Mouse (Mus musculus) heart, adult 2 months (tissue): ENCODE results near the gene Tspan14. TPM values are rescaled to one million over a fixed set of nuclear protein-coding genes. Genes with fewer than 3 reads are reported as not detected.
A peak's percentile ranks its signal among the peaks of the same experiment; 100 is the strongest.

Source experiments
- DNase-seq, 2 experiments: peaks; one replicate each; pipeline ENCODE4 v3.0.0; 2021
- H3K27ac ChIP-seq: fragments of 200-600 bp; 2 replicates; pipeline ENCODE4 v1.8.1; 2022
- H3K27me3 ChIP-seq: fragments of 200-500 bp; 2 replicates; pipeline ENCODE4 v1.6.1; 2012; ENCODE audit warnings: mild to moderate bottlenecking, low read length, inconsistent platforms, mixed read lengths; ENCODE audit not compliant: control insufficient read depth, insufficient read depth
- H3K36me3 ChIP-seq: fragments of 200-500 bp; 2 replicates; pipeline ENCODE4 v1.6.1; 2012; ENCODE audit warnings: low read length, inconsistent platforms; ENCODE audit not compliant: control insufficient read depth, insufficient read depth
- H3K4me1 ChIP-seq: fragments of 200-500 bp; 2 replicates; pipeline ENCODE4 v1.6.1; 2011; ENCODE audit warnings: low read length; ENCODE audit not compliant: control insufficient read depth, insufficient read depth
- H3K4me3 ChIP-seq: fragments of 200-600 bp; 2 replicates; pipeline ENCODE4 v1.8.1; 2022
- H3K79me2 ChIP-seq: fragments of 200-500 bp; replicated peaks from 2 replicates; pipeline ENCODE4 v1.6.1; 2012; ENCODE audit warnings: mild to moderate bottlenecking, inconsistent platforms, low read length, moderate library complexity, mixed read lengths; ENCODE audit not compliant: control insufficient read depth, insufficient read depth
- H3K9ac ChIP-seq: fragments of 200-500 bp; 2 replicates; pipeline ENCODE4 v1.6.1; 2012; ENCODE audit warnings: low read depth, mild to moderate bottlenecking, control low read depth, inconsistent platforms, low read length, mixed read lengths
- CTCF ChIP-seq: fragments of 200-600 bp; IDR thresholded peaks from 2 replicates; pipeline ENCODE4 v1.8.1; 2022; ENCODE audit warnings: antibody characterized with exemption, mild to moderate bottlenecking, moderate library complexity
- EP300 ChIP-seq: fragments of 200-500 bp; IDR thresholded peaks from 2 replicates; pipeline ENCODE4 v1.6.1; 2011; ENCODE audit warnings: low read depth, low read length, control low read depth; ENCODE audit not compliant: insufficient read depth
- POLR2A ChIP-seq: fragments of 200-500 bp; IDR thresholded peaks from 2 replicates; pipeline ENCODE4 v1.6.1; 2011; ENCODE audit warnings: mild to moderate bottlenecking, low read depth, low read length, control low read depth; ENCODE audit not compliant: insufficient read depth
- WGBS: fragments of 180-500 bp; shearing (Covaris S2); methylation state at CpG from one replicate; pipeline ENCODE4 v1.1.7; 2018; 5-methylcytosine and 5-hydroxymethylcytosine counted together
- intact Hi-C: fragments of 180-260 bp; cut with DNase I; formaldehyde crosslinking; loops from one replicate; pipeline ENCODE4 v1.15.1; 2025
- polyA plus RNA-seq: library from polyadenylated mRNA; depleted of rRNA; stranded (reverse); fragments of >200 nt; gene quantifications from 2 replicates; pipeline ENCODE4 v1.2.3, GENCODE M21; 2012
- total RNA-seq, 2 experiments: library from RNA; stranded (reverse); gene quantifications; 2 replicates each; pipeline ENCODE4 v1.2.3; 2021

The Tspan14 gene
- total and polyA plus RNA-seq, 3 experiments: 11.8 to 25.7 (median 18.6) TPM

DNA sequence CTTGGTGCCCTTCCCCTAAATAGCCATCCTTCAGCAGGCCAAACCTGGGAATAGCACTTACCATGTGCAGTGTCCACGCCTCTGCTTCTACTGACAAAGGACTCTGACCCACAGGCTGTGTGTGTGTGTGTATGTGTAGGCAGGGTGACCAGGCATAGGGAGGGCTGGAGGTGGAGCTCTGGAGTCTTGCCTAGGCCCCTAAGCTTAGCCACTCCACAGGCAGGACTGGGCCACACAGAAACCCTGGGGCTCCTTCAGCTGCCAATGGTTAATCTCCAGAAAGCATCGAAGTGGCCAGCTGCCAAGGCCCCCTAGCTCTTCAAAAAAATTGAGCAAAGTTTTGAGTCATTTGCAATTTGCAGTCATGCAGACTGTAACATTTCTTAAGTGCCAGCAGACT lies 41.5 kb upstream of the Tspan14 start:
- H3K27ac ChIP-seq: no peak overlapping the region

DNA sequence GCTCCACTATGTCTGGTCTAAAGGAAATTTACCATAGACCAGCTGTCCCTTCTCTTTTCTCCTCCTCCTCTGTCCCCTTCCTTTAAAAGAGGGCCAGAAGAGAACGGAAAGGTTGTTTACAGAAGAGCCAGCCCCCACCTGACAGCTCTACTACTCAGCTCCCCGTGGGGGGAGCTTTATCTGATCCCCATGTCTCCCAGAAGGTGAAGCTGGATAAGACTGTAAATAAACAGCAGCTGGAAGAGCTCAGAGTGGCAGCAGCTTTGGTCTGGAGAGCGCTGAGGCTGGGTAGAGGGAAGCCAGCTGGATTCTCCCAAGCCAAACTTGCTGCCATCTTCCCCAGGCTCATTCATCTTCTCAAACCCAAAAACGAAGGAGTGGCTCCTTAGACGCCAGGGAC lies 41.0 kb upstream of the Tspan14 start:
- DNase-seq: no peak
- no peak overlapping the region for H3K27ac ChIP-seq
- no peaks in the 10 kb centered on the region for H3K4me1 ChIP-seq
- H3K79me2 ChIP-seq: no peaks in the 10 kb centered on the region
- no peak overlapping the region for H3K4me3 ChIP-seq
- no peaks in the 10 kb centered on the region for H3K36me3 ChIP-seq
- H3K9ac ChIP-seq: no peak overlapping the region
- intact Hi-C loops: no loop called here
- no peaks in the 10 kb centered on the region for H3K27me3 ChIP-seq
- no peak for TF ChIP-seq CTCF
- no peak for TF ChIP-seq POLR2A
- TF ChIP-seq EP300: no peak
- 44% methylated on average over 5 of the region's 5 CpGs for WGBS

More for the DNA sequence above, 41.5 kb upstream of the Tspan14 start:
- Histone ChIP-seq H3K79me2 (no peaks in the 10 kb centered on the region), H3K9ac (no peak overlapping the region), H3K27me3 (no peaks in the 10 kb centered on the region), H3K4me3 (no peak overlapping the region), H3K36me3 (no peaks in the 10 kb centered on the region), H3K4me1 (no peaks in the 10 kb centered on the region)
- WGBS: 64% methylated on average over 2 of the region's 2 CpGs
- DNase-seq: no peak
- no peak for TF ChIP-seq POLR2A
- TF ChIP-seq CTCF: no peak
- no peak for TF ChIP-seq EP300
- intact Hi-C loops: no loop called here

DNA sequence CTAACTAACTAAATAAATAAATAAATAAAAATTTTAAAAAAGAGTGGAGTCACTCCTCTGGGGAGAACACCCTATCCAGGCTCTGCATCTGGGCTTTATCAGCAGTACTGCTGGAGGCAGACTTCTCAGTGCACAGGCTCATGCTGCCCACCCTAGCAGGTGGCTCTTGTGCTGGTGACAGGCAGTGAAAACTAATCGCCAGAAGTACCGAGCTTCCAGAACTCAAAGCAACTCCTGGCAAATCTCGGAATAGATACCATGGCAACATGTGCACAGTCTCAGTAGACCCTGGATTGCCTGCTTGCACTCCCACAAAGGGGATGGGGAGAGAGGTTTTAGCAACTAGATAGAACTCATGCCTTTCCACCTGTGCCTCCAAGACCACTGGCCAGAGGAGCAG lies 40.3 kb upstream of the Tspan14 start:
- H3K4me3 ChIP-seq: no peak overlapping the region
- WGBS: 69% methylated on average over 3 of the region's 3 CpGs
- H3K9ac ChIP-seq: no peak overlapping the region
- no peak for TF ChIP-seq POLR2A
- no peak for TF ChIP-seq CTCF
- no peak for TF ChIP-seq EP300
- no peak overlapping the region for H3K27ac ChIP-seq
- H3K4me1 ChIP-seq: no peaks in the 10 kb centered on the region
- no peaks in the 10 kb centered on the region for H3K27me3 ChIP-seq
- intact Hi-C loops: no loop called here
- DNase-seq: no peak
- no peaks in the 10 kb centered on the region for H3K79me2 ChIP-seq
- no peaks in the 10 kb centered on the region for H3K36me3 ChIP-seq

DNA sequence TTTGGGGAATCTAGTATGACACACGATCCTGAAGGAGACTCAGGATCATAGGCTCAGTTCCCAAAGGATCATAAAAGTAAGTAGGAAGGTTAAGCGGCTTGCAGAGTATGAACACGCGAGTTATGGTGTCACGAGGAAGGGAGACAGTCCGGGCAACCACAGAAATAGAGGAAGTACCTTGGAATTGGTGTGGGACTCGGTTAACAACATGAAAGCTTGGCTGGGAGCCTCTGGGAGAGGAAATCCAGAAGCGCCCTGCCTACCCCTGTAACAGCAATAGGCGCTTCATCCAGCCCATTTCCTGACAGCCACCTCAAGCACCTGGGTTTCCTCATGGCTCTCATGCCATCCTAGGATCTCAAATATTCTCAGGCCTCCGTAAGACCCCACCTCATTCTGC lies 39.7 kb upstream of the Tspan14 start:
- Histone ChIP-seq H3K79me2 (no peaks in the 10 kb centered on the region), H3K27ac (no peak overlapping the region), H3K4me3 (no peak overlapping the region), H3K9ac (no peak overlapping the region), H3K36me3 (no peaks in the 10 kb centered on the region), H3K4me1 (no peaks in the 10 kb centered on the region), H3K27me3 (no peaks in the 10 kb centered on the region)
- 86% methylated on average over 10 of the region's 10 CpGs for WGBS
- intact Hi-C loops: no loop called here
- TF ChIP-seq POLR2A (no peak), EP300 (no peak), CTCF (no peak)
- no peak for DNase-seq

DNA sequence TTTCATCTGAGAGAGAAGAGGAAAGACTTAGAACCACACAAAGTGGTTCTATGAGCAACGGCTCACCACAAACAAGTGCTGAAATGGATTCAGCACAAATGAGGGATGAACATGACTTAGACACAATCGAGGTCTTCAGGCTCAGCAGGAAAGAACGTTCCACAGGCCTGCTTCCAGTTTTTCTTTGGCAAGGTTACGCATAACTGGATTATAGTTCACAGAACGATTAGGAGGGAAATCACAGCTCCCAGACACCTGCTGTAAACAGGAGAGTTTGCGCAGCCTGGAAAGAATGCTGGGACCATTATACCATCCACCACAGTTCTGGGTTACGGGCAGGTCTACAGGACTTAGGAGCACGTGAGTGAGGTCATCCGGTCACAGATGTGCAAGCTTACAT lies 39.1 kb upstream of the Tspan14 start:
- Histone ChIP-seq H3K9ac (no peak overlapping the region), H3K36me3 (no peaks in the 10 kb centered on the region), H3K79me2 (no peaks in the 10 kb centered on the region), H3K4me1 (no peaks in the 10 kb centered on the region), H3K27ac (no peak overlapping the region), H3K4me3 (no peak overlapping the region), H3K27me3 (no peaks in the 10 kb centered on the region)
- intact Hi-C loops: no loop called here
- TF ChIP-seq EP300 (no peak), CTCF (no peak), POLR2A (no peak)
- 78% methylated on average over 9 of the region's 9 CpGs for WGBS
- DNase-seq: no peak

DNA sequence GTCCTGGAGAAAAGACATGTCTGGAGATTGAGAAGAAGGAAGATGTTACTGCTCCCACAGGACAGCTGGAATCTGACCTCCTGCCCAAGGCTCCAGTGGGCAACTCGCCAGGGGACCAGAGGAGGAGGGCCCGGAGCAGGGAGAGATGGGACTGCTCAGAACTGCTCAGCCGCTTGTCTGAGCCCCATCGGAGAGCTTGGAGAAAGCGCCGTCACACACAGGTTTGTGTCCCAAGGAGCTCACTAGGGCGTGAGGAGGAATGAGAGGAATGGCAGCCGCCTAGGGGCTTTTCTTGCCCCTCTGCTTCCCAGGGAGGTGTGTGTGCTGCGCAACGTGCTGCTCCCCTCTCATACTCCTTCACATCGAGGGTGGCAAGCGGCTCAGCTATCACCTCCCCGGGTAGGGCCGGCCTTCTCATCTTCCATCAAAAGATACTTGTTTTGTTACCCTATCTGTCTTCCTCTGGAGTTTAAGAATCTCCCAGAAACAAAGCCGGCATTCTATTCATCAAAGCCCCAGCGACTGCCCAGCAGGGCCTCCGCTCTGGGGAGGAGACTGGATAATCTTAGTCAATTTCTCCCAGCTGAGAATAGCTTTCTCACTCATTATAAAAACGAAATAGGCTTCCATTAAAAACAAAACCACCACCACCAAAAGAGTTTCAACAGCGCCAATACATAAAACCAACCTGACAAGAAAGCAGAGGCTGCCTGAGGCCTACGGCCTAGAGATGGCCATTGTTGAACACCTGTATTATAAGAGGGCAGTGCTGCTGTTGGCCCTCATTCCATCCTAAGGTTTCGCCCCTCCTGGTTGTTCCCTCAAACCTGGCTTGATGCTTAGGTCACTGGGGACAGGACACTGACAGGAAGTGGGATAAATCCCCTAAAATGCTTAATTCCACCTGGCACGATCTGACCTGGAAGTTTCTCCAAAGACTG lies 37.9 kb upstream of the Tspan14 start:
- WGBS: 48% methylated on average over 22 of the region's 22 CpGs
- DNase-seq: peak; percentile 14 to 47
- Histone ChIP-seq H3K4me1 (no peaks in the 10 kb centered on the region), H3K27me3 (no peaks in the 10 kb centered on the region), H3K79me2 (no peaks in the 10 kb centered on the region), H3K36me3 (no peaks in the 10 kb centered on the region), H3K4me3 (no peak overlapping the region), H3K27ac (no peak overlapping the region), H3K9ac (no peak overlapping the region)
- TF ChIP-seq CTCF (no peak), EP300 (no peak), POLR2A (no peak)
- intact Hi-C loops: no loop called here
